Mouse (Mus musculus) gastrocnemius, postnatal 10 days (tissue): ENCODE measurements at regions not wholly inside any gene's neighbourhood (a gene's known extent, or its start where the extent isn't known, plus 50 kb on each side); places are given as distances from the start of the nearest gene placed in this dataset.
"Not testable (repeated sequence)": the region's sequence is repeated elsewhere in the genome, so short reads cannot be mapped to it uniquely, and the experiment has no call there.

Experiments used
- DNase-seq: peaks from one replicate; pipeline ENCODE4 v3.0.0; 2021; ENCODE audit warnings: mixed read lengths

GRCm38 (mm10) chr8:20122067-20122925 is 219.1 kb downstream of the Gm31371 start:
- peak; percentile 100 for DNase-seq

- not testable (repeated sequence) for DNase-seq
Measured at GRCm38 (mm10) chr8:20123545-20123944, 220.4 kb downstream of the Gm31371 start.

GRCm38 (mm10) chr8:20135626-20136025 is 227.4 kb downstream of the Gm15319 start:
- DNase-seq: not testable (repeated sequence)

GRCm38 (mm10) chr8:20145436-20145835 is 217.6 kb downstream of the Gm15319 start:
- DNase-seq: not testable (repeated sequence)

GRCm38 (mm10) chr8:20151317-20152047 is 211.5 kb downstream of the Gm15319 start:
- DNase-seq: not testable (repeated sequence)

- not testable (repeated sequence) for DNase-seq
Measured at GRCm38 (mm10) chr8:20154091-20154490, 208.9 kb downstream of the Gm15319 start.
